Mouse (Mus musculus): ENCODE measurements around the gene Sel1l3. TPM values are rescaled to one million over a fixed set of nuclear protein-coding genes. Genes with fewer than 3 reads are reported as not detected.

Sel1l3 gene
- total and polyA plus RNA-seq, 3 experiments, result 0.01 TPM; not detected in 2

DNA sequence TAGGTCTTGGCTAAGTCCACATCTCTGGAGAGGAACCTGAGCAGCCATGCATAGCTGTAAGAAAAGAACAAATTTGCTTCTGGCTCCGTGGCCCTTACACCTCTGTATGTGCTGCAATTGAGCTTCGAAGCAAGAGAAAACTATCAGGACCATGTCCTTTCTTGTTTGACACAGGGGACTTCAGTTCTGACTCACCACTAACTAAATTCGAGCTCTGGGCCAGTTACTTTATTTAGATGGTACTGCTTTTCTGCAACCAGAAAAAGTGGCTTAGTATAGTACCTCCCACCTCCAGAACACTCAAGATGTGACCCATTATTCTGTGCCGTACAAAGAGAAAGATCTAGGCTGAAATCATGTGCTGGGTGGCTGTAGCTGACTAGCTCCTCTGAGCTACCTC, 66.3 kb downstream of the Sel1l3 start:
- Histone ChIP-seq H3K36me3 (ENCODE audit: control insufficient read depth in 1 of 2, insufficient read depth in 2 of 2, low read length in 2 of 2) (no peaks in the 10 kb centered on the region; a peak in 1 of 4 replicates), H3K9me3 (replicated peaks; ENCODE audit: insufficient read depth, low read length) (no peaks in the 10 kb centered on the region), H3K27me3 (ENCODE audit: control insufficient read depth in 1 of 2, insufficient read depth in 2 of 2, low read length in 2 of 2) (no peaks in the 10 kb centered on the region), H3K79me2 (ENCODE audit: control insufficient read depth, insufficient read depth, low read length, poor library complexity) (no peaks in the 10 kb centered on the region), H3K27ac (ENCODE audit: control insufficient read depth, low read depth, low read length) (no peak overlapping the region), H3K9ac (ENCODE audit: control insufficient read depth, low read depth, low read length, poor library complexity, severe bottlenecking) (no peak overlapping the region), H3K4me1 (ENCODE audit: control insufficient read depth in 1 of 2, insufficient read depth in 2 of 2, low read length in 2 of 2) (peaks cover 0 to 2% of the 10 kb centered on the region in 2 experiments; a peak in 2 of 4 replicates), H3K4me3 (ENCODE audit: control insufficient read depth in 1 of 2, insufficient read depth in 1 of 2, low read depth in 2 of 2, low read length in 2 of 2) (no peak overlapping the region)
- TF ChIP-seq EP300 (IDR thresholded peaks at IDR 0.05; ENCODE audit: low read depth in 1 of 2, low read length in 2 of 2) (no peak), KAT2A (conservative IDR thresholded peaks at IDR 0.05; ENCODE audit: low read depth, low read length) (no peak), ELF1 (IDR thresholded peaks at IDR 0.05; ENCODE audit: low read depth, low read length) (no peak), GABPA (IDR thresholded peaks at IDR 0.05; ENCODE audit: low read depth, low read length) (no peak), MEF2A (IDR thresholded peaks at IDR 0.05; ENCODE audit: extremely low read depth, insufficient replicate concordance, low read depth, low read length, poor library complexity, severe bottlenecking) (no peak), MAZ (IDR thresholded peaks at IDR 0.05; ENCODE audit: low read depth, low read length) (no peak), UBTF (IDR thresholded peaks at IDR 0.05; ENCODE audit: borderline replicate concordance, insufficient read depth, low read depth, low read length) (no peak), ZNF384 (IDR thresholded peaks at IDR 0.05; ENCODE audit: low read depth, low read length) (no peak), CHD2 (IDR thresholded peaks at IDR 0.05; ENCODE audit: low read length) (no peak), BHLHE40 (IDR thresholded peaks at IDR 0.05; ENCODE audit: borderline replicate concordance, low read depth, low read length) (no peak), USF2 (IDR thresholded peaks at IDR 0.05; ENCODE audit: borderline replicate concordance in 1 of 2, insufficient read depth in 1 of 2, low read depth in 1 of 2, low read length in 2 of 2) (no peak), GATA1 (IDR thresholded peaks at IDR 0.05; ENCODE audit: low read depth, low read length) (no peak), TCF12 (IDR thresholded peaks at IDR 0.05; ENCODE audit: low read depth, low read length) (no peak), USF1 (IDR thresholded peaks at IDR 0.05; ENCODE audit: low read depth, low read length) (no peak), E2F4 (IDR thresholded peaks at IDR 0.05; ENCODE audit: borderline replicate concordance, low read depth, low read length) (no peak), RCOR1 (IDR thresholded peaks at IDR 0.05; ENCODE audit: low read depth, low read length) (no peak), TBP (IDR thresholded peaks at IDR 0.05; ENCODE audit: low read depth, low read length) (no peak), CHD1 (IDR thresholded peaks at IDR 0.05; ENCODE audit: low read depth, low read length) (no peak), POLR2AphosphoS5 (IDR thresholded peaks at IDR 0.05; ENCODE audit: borderline replicate concordance, low read depth, low read length) (no peak), POLR2A (IDR thresholded peaks at IDR 0.05; ENCODE audit: control insufficient read depth in 1 of 2, insufficient read depth in 1 of 2, low read depth in 1 of 2, low read length in 2 of 2, poor library complexity in 1 of 2) (no peak)
- DNase-seq (ENCODE audit: low read depth, low spot score), result no peak

DNA sequence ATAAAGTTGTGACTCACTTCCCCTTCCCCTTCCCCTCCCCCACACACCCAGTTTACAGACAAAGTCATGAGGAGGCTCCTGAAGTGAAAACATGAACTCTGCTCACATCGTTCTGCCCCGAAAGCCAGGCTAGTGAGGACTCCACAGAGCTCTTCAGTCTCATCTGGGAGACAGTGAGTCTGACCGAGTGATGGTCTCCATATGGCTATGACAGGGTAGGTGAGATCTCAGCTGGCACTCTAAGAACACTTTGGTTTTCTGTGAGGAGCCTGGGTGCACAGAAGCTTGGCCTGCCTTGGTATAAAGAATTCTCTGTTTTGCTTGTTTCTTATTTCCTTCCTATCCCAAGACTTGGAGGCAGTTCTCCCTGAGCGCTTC, 67.1 kb downstream of the Sel1l3 start:
- no peaks in the 10 kb centered on the region for H3K36me3 ChIP-seq (ENCODE audit: control insufficient read depth in 1 of 2, insufficient read depth in 2 of 2, low read length in 2 of 2)
- no peaks in the 10 kb centered on the region for H3K4me1 ChIP-seq (ENCODE audit: control insufficient read depth in 1 of 2, insufficient read depth in 2 of 2, low read length in 2 of 2)
- H3K9ac ChIP-seq (ENCODE audit: control insufficient read depth, low read depth, low read length, poor library complexity, severe bottlenecking), result no peak overlapping the region
- DNase-seq (ENCODE audit: low read depth, low spot score), result no peak
- H3K79me2 ChIP-seq (ENCODE audit: control insufficient read depth, insufficient read depth, low read length, poor library complexity), result no peaks in the 10 kb centered on the region
- no peaks in the 10 kb centered on the region for H3K9me3 ChIP-seq (replicated peaks; ENCODE audit: insufficient read depth, low read length)
- TF ChIP-seq UBTF (IDR thresholded peaks at IDR 0.05; ENCODE audit: borderline replicate concordance, insufficient read depth, low read depth, low read length), result no peak
- TF ChIP-seq RAD21 (IDR thresholded peaks at IDR 0.05; ENCODE audit: low read depth, low read length), result no peak
- no peak for TF ChIP-seq ETS1 (IDR thresholded peaks at IDR 0.05; ENCODE audit: low read depth, low read length)
- no peak for TF ChIP-seq TAL1 (IDR thresholded peaks at IDR 0.05; ENCODE audit: low read length)
- no peak for TF ChIP-seq JUND (IDR thresholded peaks at IDR 0.05; ENCODE audit: low read depth, low read length)
- TF ChIP-seq MAZ (IDR thresholded peaks at IDR 0.05; ENCODE audit: low read depth, low read length), result no peak
- TF ChIP-seq POLR2AphosphoS2 (IDR thresholded peaks at IDR 0.05; ENCODE audit: low read length), result no peak
- no peak for TF ChIP-seq MYC (IDR thresholded peaks at IDR 0.05; ENCODE audit: low read depth, low read length)
- no peak for TF ChIP-seq CTCF (IDR thresholded peaks at IDR 0.05 in 2 of 3, conservative IDR thresholded peaks at IDR 0.05 in 1 of 3; ENCODE audit: control insufficient read depth in 1 of 3, insufficient read depth in 1 of 3, low read depth in 2 of 3, low read length in 3 of 3, poor library complexity in 1 of 3, severe bottlenecking in 1 of 3)
- TF ChIP-seq BHLHE40 (IDR thresholded peaks at IDR 0.05; ENCODE audit: borderline replicate concordance, low read depth, low read length), result no peak
- no peak for TF ChIP-seq NELFE (IDR thresholded peaks at IDR 0.05; ENCODE audit: low read depth, low read length)
- TF ChIP-seq HCFC1 (IDR thresholded peaks at IDR 0.05; ENCODE audit: low read depth, low read length), result no peak
- TF ChIP-seq MXI1 (IDR thresholded peaks at IDR 0.05; ENCODE audit: low read depth, low read length), result no peak
- no peak for TF ChIP-seq E2F4 (IDR thresholded peaks at IDR 0.05; ENCODE audit: borderline replicate concordance, low read depth, low read length)
- H3K27ac ChIP-seq (ENCODE audit: control insufficient read depth, low read depth, low read length), result no peak overlapping the region
- H3K4me3 ChIP-seq (ENCODE audit: control insufficient read depth in 1 of 2, insufficient read depth in 1 of 2, low read depth in 2 of 2, low read length in 2 of 2), result no peak overlapping the region
- no peaks in the 10 kb centered on the region for H3K27me3 ChIP-seq (ENCODE audit: control insufficient read depth in 1 of 2, insufficient read depth in 2 of 2, low read length in 2 of 2)

Data from MEL (cell line).